Mouse (Mus musculus) CD8-positive naive resting alpha-beta T cell, adult 2 months (primary cell): ENCODE data around the gene BC004004.

Experiments used
- DNase-seq, 2 experiments: peaks; one replicate each; pipeline ENCODE4 v3.0.0; 2022; ENCODE audit warnings: low read depth in 2 of 2, low spot score in 2 of 2

BC004004 gene

DNA sequence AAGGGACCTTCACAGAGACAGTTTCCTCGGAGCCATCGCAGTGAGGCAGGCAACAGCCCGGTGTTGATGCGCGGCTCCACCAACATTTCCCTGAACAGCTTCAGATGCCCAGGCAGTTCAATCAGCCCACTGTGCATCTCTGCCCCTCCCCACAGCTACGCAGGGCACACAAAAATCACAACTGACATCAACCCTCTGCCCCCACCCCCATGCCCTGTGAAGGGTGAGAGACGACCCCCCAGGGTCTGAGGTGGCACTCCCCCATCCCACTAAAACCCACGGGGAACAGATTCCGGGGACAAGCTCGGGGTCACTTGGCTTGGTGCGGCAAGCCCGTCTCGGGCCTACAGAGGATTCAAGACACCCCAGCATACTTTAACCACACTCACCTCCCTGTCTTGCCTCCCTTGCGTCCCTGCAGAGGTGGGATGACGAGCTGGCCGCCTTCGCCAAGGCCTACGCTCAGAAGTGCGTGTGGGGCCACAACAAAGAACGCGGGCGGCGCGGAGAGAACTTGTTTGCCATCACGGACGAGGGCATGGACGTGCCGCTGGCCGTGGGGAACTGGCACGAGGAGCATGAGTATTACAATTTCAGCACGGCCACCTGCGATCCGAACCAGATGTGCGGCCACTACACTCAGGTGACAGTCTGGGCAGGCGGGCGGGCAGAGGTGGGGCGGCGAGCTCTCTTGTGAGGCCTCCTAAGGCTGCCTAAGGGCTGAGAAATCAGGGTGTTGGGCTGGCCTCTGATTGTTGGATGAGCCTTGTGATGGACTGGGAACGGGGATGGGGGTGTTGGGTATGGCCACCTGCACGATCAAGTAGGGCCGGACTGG lies 53.4 kb downstream of the BC004004 start:
- DNase-seq: no peak

- DNase-seq: no peak
Measured at GRCm38 (mm10) chr17:29322603-29322962, 54.0 kb downstream of the BC004004 start.

DNA sequence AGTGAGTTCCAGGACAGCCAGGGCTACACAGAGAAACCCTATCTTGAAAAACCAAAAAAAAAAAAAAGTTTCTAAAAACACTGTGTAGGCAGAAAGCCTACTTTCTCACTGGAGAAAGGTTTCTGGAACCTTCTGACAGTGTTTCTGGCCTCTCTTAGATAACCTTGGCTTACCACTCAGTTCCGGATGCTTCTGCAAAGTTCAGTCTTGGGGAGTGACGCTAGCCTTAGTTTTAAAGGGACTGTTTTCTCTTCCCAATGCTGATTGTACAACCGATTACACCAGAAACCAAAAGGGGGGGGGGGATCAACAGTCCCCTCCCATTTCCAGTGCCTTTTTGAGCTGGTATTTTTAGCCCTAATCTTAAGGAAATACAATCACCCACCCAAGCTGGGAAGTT lies 55.0 kb downstream of the BC004004 start:
- DNase-seq: no peak

DNA sequence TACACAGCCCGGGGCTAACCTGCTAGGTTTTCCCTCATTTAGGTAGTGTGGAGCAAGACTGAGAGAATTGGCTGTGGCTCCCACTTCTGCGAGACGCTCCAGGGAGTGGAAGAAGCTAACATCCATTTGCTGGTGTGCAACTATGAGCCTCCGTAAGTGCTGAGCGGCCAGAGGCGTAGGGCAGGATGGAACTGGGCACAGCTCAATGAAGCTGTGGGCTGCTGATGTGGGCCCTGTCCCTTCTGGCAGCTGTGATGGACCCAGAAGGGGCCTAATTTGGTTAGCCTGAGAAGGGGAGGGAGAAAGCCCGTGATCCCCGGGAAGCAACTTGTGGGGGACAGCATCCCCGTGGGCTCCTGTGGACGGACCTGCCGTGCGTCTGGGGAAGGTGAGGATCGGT lies 57.2 kb downstream of the BC004004 start:
- no peak for DNase-seq

- DNase-seq: no peak
Measured at GRCm38 (mm10) chr17:29326531-29327529, 58.2 kb downstream of the BC004004 start.

DNA sequence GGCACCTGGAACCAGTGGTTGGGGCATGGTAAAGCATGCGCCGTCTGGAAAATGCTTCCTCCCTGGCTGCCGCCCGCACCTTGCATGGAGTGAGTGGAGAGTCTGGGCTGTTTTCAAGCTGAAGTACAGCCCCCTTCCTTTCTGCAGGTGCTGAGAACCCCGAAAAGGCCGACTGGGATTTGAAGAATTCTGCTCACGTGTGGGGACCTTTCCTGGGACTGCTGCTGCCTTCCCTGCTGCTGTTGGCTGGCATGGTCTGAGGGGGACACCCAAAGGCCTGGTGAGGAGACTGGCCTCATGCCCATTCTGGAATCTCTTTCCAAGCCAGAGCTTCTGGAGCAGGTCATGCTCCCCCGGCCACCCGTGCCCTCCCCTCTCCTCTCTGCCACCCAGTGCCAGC lies 59.1 kb downstream of the BC004004 start:
- no peak for DNase-seq

GRCm38 (mm10) chr17:29330221-29330620 lies 61.6 kb downstream of the BC004004 start:
- no peak for DNase-seq

GRCm38 (mm10) chr17:29330671-29331410 lies 62.3 kb downstream of the BC004004 start:
- DNase-seq: no peak

GRCm38 (mm10) chr17:29332186-29332685 lies 63.6 kb downstream of the BC004004 start:
- no peak for DNase-seq

- DNase-seq: no peak
Measured at GRCm38 (mm10) chr17:29336266-29336990, 67.8 kb downstream of the BC004004 start.

DNA sequence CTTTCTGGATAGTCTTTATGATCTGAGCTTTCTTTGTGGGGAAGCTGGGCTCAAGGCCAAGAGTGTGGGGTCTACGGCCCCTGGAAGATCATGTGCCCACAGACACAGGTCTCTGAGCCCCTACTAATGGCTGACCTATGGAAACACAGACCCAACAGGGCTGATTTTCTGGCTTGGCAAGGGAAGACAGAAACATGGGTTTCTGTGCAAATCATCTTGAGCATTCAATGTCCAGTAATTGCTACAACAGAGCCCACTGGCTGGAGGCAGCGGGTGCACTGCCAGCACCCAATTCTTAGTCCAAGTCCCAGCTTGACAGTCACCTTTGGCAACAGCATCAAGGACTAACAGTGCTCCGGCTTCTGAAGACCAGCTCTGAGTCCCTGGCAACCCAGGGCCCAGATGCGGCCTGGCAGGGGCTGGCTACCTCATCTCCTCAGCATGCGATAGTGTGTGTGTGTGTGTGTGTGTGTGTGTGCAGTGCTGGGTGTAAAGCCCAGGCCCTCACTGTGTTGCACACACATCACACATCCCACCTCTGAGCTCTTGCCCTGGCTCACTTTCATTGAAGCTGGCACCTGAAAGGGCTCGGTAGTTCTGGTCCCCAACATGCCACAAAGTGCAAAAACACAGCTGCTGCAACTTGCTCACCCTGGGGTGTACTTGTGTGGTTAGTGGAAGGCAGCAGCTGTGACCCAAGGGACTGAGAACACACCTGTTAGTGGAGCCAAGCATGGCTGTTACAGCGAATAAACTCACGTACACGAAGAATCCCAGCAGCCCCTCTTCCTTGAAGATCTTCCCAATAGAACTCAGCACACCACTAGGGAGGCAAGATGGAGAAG lies 69.6 kb downstream of the BC004004 start:
- no peak for DNase-seq

- DNase-seq: no peak
Measured at GRCm38 (mm10) chr17:29339170-29339768, 70.7 kb downstream of the BC004004 start.

- no peak for DNase-seq
Measured at GRCm38 (mm10) chr17:29340406-29341261, 72.0 kb downstream of the BC004004 start.

DNA sequence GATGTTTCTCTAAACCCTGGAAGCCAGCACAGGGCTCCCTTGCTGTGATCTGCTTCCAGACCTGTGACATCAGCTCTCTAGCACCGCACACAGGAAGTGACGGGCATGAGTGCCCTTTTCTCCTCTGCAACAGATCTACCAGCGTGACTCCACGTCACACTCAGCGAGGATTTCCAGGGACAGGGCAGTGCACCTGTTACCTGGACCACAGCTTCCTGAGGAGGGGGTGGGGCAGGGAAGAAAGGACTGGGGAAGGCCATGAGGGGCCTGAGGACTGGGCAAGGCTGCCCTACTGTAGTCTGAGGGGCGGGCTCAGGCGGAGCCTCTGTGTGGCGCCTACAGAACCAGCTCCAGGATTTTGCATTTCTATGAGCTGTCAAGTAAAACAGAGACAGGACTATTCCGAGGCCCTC lies 73.0 kb downstream of the BC004004 start:
- DNase-seq: peak in 1 of 2 experiments; percentile 32

GRCm38 (mm10) chr17:29342010-29342910 lies 73.7 kb downstream of the BC004004 start:
- no peak for DNase-seq

- DNase-seq: no peak
Measured at GRCm38 (mm10) chr17:29343241-29343640, 74.7 kb downstream of the BC004004 start.

DNA sequence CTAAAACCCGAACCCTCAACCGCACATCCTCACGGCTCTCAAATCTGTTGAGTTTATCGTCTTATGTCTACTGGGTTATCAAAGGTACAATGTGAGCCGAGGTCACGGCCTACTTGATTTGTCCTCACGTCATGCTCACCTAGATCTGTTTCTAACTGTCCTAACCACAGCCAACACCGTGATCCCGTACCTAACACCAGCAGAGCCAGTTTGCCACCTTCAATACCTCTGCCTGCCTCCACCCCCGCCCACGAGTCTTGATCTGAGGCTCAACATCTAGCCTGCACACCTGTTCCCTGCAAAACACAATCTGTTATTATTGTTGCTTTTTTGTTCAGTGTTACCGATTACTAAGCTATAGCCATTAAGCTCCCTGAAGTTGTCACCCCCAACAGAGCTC lies 76.7 kb downstream of the BC004004 start:
- no peak for DNase-seq
